Mouse (Mus musculus): Measurements from ENCODE around the gene Zc3h12d. TPM values are rescaled to one million over a fixed set of nuclear protein-coding genes. Genes with fewer than 3 reads are reported as not detected.
A peak's percentile ranks its signal among the peaks of the same experiment; 100 is the strongest.

Gene Zc3h12d
- polyA plus RNA-seq (2012; rRNA removed): 0.11 and 0.13 TPM in 2 replicates

GRCm38 (mm10) chr10:7832171-7832676 is at the start of gene Zc3h12d:
Gene Zc3h12d (plus strand): TSS chr10:7832470.
- Histone ChIP-seq H3K4me1 (ENCODE audit: control insufficient read depth, insufficient read depth, low read length) (no peaks in the 10 kb centered on the region), H3K4me3 (replicated peaks; ENCODE audit: insufficient read depth, low read depth, low read length) (no peak within 1 kb of the TSS), H3K27me3 (ENCODE audit: control insufficient read depth, insufficient read depth, low read length) (no peaks in the 10 kb centered on the region), H3K27ac (ENCODE audit: insufficient read depth, low read length) (no peak within 1 kb of the TSS)
- WGBS: 16% methylated on average over 15 of the region's 15 CpGs
- TF ChIP-seq POLR2A (IDR thresholded peaks at IDR 0.05; ENCODE audit: borderline replicate concordance, insufficient read depth, low read length): no peak
- TF ChIP-seq CTCF (IDR thresholded peaks at IDR 0.05; ENCODE audit: borderline replicate concordance, insufficient read depth, low read depth, low read length): no peak
- no peak for DNase-seq

DNA sequence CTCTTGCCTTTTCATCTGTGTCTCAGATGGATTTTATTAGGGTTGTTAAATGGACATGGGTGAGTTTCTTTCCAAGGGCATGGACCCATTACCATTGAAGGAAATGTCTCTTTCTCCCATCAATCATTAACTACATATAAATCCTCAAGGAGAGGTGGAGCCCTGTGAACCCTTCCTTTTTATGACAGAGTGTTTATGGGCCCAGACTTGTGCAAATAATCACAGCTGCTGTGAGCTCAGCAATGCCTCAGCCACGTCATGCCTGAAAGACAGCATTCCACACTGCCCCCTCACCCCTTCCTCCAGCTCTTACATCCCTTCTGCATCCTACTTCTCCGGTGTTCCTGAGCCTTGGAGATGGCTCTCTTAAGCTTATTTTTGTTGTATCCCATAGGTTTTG is 45.0 kb upstream of the Zc3h12d start:
- Histone ChIP-seq H3K4me1 (ENCODE audit: control insufficient read depth, insufficient read depth, low read length) (no peaks in the 10 kb centered on the region), H3K27me3 (ENCODE audit: control insufficient read depth, insufficient read depth, low read length) (no peaks in the 10 kb centered on the region), H3K4me3 (replicated peaks; ENCODE audit: insufficient read depth, low read depth, low read length) (no peak overlapping the region), H3K27ac (ENCODE audit: insufficient read depth, low read length) (no peak overlapping the region)
- no peak for DNase-seq
- TF ChIP-seq POLR2A (IDR thresholded peaks at IDR 0.05; ENCODE audit: borderline replicate concordance, insufficient read depth, low read length) (no peak), CTCF (IDR thresholded peaks at IDR 0.05; ENCODE audit: borderline replicate concordance, insufficient read depth, low read depth, low read length) (no peak)
- whole genome bisulfite sequencing: 58% methylated on average over 2 of the region's 2 CpGs

GRCm38 (mm10) chr10:7792254-7792750 is 40.0 kb upstream of the Zc3h12d start:
- H3K27me3 ChIP-seq (ENCODE audit: control insufficient read depth, insufficient read depth, low read length): no peaks in the 10 kb centered on the region
- peaks cover 3% of the 10 kb centered on the region for H3K4me1 ChIP-seq (ENCODE audit: control insufficient read depth, insufficient read depth, low read length)
- H3K4me3 ChIP-seq (replicated peaks; ENCODE audit: insufficient read depth, low read depth, low read length): peak overlapping the region; percentile 96
- DNase-seq: no peak
- WGBS: under 1% methylated on average over 10 of the region's 10 CpGs
- TF ChIP-seq POLR2A (IDR thresholded peaks at IDR 0.05; ENCODE audit: borderline replicate concordance, insufficient read depth, low read length) (no peak), CTCF (IDR thresholded peaks at IDR 0.05; ENCODE audit: borderline replicate concordance, insufficient read depth, low read depth, low read length) (no peak)
- H3K27ac ChIP-seq (ENCODE audit: insufficient read depth, low read length): peak overlapping the region; percentile 61

- under 1% methylated on average over 52 of the region's 52 CpGs for WGBS
- peak; percentile 90 to 91 for DNase-seq
- Histone ChIP-seq H3K27ac (ENCODE audit: insufficient read depth, low read length) (peak within 1 kb of the TSS; percentile 69), H3K4me3 (replicated peaks; ENCODE audit: insufficient read depth, low read depth, low read length) (peak within 1 kb of the TSS; percentile 96), H3K4me1 (ENCODE audit: control insufficient read depth, insufficient read depth, low read length) (peaks cover 3% of the 10 kb centered on the region), H3K27me3 (ENCODE audit: control insufficient read depth, insufficient read depth, low read length) (no peaks in the 10 kb centered on the region)
- TF ChIP-seq POLR2A (IDR thresholded peaks at IDR 0.05; ENCODE audit: borderline replicate concordance, insufficient read depth, low read length) (peak; percentile 98), CTCF (IDR thresholded peaks at IDR 0.05; ENCODE audit: borderline replicate concordance, insufficient read depth, low read depth, low read length) (no peak)
Measured at GRCm38 (mm10) chr10:7792751-7793385, 39.4 kb upstream of the Zc3h12d start, which contains the start of the genes Ginm1 and Ppil4. Gene Ginm1 (minus strand): TSS chr10:7792824. Gene Ppil4 (plus strand): TSS chr10:7792891.

GRCm38 (mm10) chr10:7801258-7801657 is 31.0 kb upstream of the Zc3h12d start:
- DNase-seq: no peak
- 89% methylated on average over 3 of the region's 3 CpGs for whole genome bisulfite sequencing

GRCm38 (mm10) chr10:7802519-7803140 is 29.6 kb upstream of the Zc3h12d start:
- WGBS: 96% methylated on average over 2 of the region's 2 CpGs
- no peak for TF ChIP-seq CTCF (IDR thresholded peaks at IDR 0.05; ENCODE audit: borderline replicate concordance, insufficient read depth, low read depth, low read length)
- TF ChIP-seq POLR2A (IDR thresholded peaks at IDR 0.05; ENCODE audit: borderline replicate concordance, insufficient read depth, low read length): no peak
- H3K27ac ChIP-seq (ENCODE audit: insufficient read depth, low read length): no peak overlapping the region
- no peaks in the 10 kb centered on the region for H3K27me3 ChIP-seq (ENCODE audit: control insufficient read depth, insufficient read depth, low read length)
- H3K4me3 ChIP-seq (replicated peaks; ENCODE audit: insufficient read depth, low read depth, low read length): no peak overlapping the region
- H3K4me1 ChIP-seq (ENCODE audit: control insufficient read depth, insufficient read depth, low read length): no peaks in the 10 kb centered on the region
- DNase-seq: no peak

More at GRCm38 (mm10) chr10:7801258-7801657, 31.0 kb upstream of the Zc3h12d start:
- no peaks in the 10 kb centered on the region for H3K27me3 ChIP-seq (ENCODE audit: control insufficient read depth, insufficient read depth, low read length)
- TF ChIP-seq POLR2A (IDR thresholded peaks at IDR 0.05; ENCODE audit: borderline replicate concordance, insufficient read depth, low read length) (no peak), CTCF (IDR thresholded peaks at IDR 0.05; ENCODE audit: borderline replicate concordance, insufficient read depth, low read depth, low read length) (no peak)
- H3K4me3 ChIP-seq (replicated peaks; ENCODE audit: insufficient read depth, low read depth, low read length): no peak overlapping the region
- H3K4me1 ChIP-seq (ENCODE audit: control insufficient read depth, insufficient read depth, low read length): no peaks in the 10 kb centered on the region
- no peak overlapping the region for H3K27ac ChIP-seq (ENCODE audit: insufficient read depth, low read length)

DNA sequence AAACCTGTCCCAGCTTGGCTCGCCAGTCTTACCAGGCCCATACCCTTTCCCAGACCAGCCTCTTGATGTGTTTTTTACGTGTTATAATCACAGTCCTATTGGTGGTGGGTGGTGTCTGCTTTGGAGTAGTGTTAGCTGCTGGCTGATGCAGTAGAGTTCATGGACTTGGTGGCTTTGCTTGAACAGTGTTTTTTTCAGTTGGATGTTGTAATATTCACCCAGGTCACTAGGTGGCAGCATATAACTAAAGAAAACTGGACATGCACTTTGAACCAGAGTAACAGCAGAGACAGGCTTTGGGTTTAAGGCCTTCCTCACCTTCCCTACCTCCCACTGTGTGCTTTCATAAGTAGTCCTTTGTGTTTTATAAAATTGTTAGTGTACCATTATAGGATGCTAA is 22.3 kb upstream of the Zc3h12d start:
- peak; percentile 18 to 60 for DNase-seq
- no peaks in the 10 kb centered on the region for H3K27me3 ChIP-seq (ENCODE audit: control insufficient read depth, insufficient read depth, low read length)
- no peak overlapping the region for H3K27ac ChIP-seq (ENCODE audit: insufficient read depth, low read length)
- H3K4me3 ChIP-seq (replicated peaks; ENCODE audit: insufficient read depth, low read depth, low read length): no peak overlapping the region
- TF ChIP-seq CTCF (IDR thresholded peaks at IDR 0.05; ENCODE audit: borderline replicate concordance, insufficient read depth, low read depth, low read length): peak; percentile 59; the same call in 1 of the 2 replicates
- no peak for TF ChIP-seq POLR2A (IDR thresholded peaks at IDR 0.05; ENCODE audit: borderline replicate concordance, insufficient read depth, low read length)
- no peaks in the 10 kb centered on the region for H3K4me1 ChIP-seq (ENCODE audit: control insufficient read depth, insufficient read depth, low read length)
- WGBS: 48% methylated on average over 2 of the region's 2 CpGs

Data from cerebellum, adult 2 months (tissue).